Mouse (Mus musculus) heart, embryonic 13.5 days (tissue): ENCODE data around the gene Olfr552. TPM values are rescaled to one million over a fixed set of nuclear protein-coding genes. Genes with fewer than 3 reads are reported as not detected.
"Not testable (repeated sequence)": the region's sequence is repeated elsewhere in the genome, so short reads cannot be mapped to it uniquely, and the experiment has no call there.

Experiments used
- ATAC-seq: fragments of 200-750 bp; cut with Nextera tagmentation; 2 replicates; pipeline ENCODE4 v1.8.0; 2017; ENCODE audit warnings: moderate TSS enrichment; ENCODE audit not compliant: insufficient number of reproducible peaks, low FRiP score, low TSS enrichment; ENCODE audit errors: extremely low read depth
- H3K27ac ChIP-seq: fragments of 300-500 bp; sonication (generic); replicated peaks from 2 replicates; pipeline ENCODE4 v1.5.1; 2015; ENCODE audit warnings: moderate library complexity, mild to moderate bottlenecking, inconsistent platforms
- H3K27me3 ChIP-seq: fragments of 300-500 bp; sonication (generic); replicated peaks from 2 replicates; pipeline ENCODE4 v1.6.1; 2015; ENCODE audit warnings: mild to moderate bottlenecking, inconsistent platforms
- H3K36me3 ChIP-seq: fragments of 300-500 bp; sonication (generic); 2 replicates; pipeline ENCODE4 v1.6.1; 2015; ENCODE audit warnings: mild to moderate bottlenecking, inconsistent platforms
- H3K4me1 ChIP-seq: fragments of 300-500 bp; sonication (generic); 2 replicates; pipeline ENCODE4 v1.6.1; 2015; ENCODE audit warnings: inconsistent platforms
- H3K4me2 ChIP-seq: fragments of 300-500 bp; sonication (generic); 2 replicates; pipeline ENCODE4 v1.6.1; 2015; ENCODE audit warnings: inconsistent platforms, mild to moderate bottlenecking, moderate library complexity
- H3K4me3 ChIP-seq: fragments of 300-500 bp; sonication (generic); 2 replicates; pipeline ENCODE4 v1.5.1; 2015; ENCODE audit warnings: moderate library complexity, mild to moderate bottlenecking, inconsistent platforms
- H3K9ac ChIP-seq: fragments of 300-500 bp; sonication (generic); 2 replicates; pipeline ENCODE4 v1.6.1; 2015; ENCODE audit warnings: inconsistent platforms, mild to moderate bottlenecking, moderate library complexity
- H3K9me3 ChIP-seq: fragments of 300-500 bp; sonication (generic); 2 replicates; pipeline ENCODE4 v1.6.1; 2016; ENCODE audit warnings: inconsistent platforms
- WGBS: fragments of 180-500 bp; shearing (Covaris S2); methylation state at CpG from one replicate; pipeline ENCODE4 v1.1.7; 2015; ENCODE audit warnings: mixed read lengths; 5-methylcytosine and 5-hydroxymethylcytosine counted together
- polyA plus RNA-seq: library from polyadenylated mRNA; unstranded; fragments of >200 nt; fragmentation: Nextera tagmentation; extraction: Ambion mirVana; gene quantifications from 2 replicates; pipeline ENCODE4 v1.2.1, GENCODE M21; 2015

Olfr552 gene
- polyA plus RNA-seq, 1 experiment from 2014 or later, result not detected

DNA sequence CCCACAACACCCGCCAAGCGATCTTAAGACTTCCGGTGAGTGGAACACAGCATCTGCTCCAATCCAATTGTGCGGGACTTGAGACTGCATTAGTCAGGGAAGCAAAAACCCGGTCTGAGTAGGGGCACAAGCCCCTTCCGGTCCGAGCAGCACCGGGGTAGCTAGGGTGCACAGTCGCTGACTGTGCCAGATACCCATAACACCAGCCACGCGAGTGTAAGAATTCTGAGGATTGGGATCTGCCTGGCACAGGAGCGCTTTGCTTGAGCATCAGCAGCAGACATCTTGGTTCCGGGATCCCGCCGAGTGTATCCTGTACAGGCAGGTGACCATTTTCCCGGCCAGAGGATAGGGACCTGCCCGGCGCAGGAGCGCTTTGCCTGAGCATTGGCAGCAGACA lies 22.8 kb downstream of the Olfr552 start:
- ATAC-seq, H3K9ac ChIP-seq, H3K27ac ChIP-seq, H3K4me2 ChIP-seq, H3K4me1 ChIP-seq, H3K36me3 ChIP-seq, H3K27me3 ChIP-seq, H3K9me3 ChIP-seq, H3K4me3 ChIP-seq: not testable (repeated sequence)
- WGBS, result 73% methylated on average over 19 of the region's 19 CpGs

- Histone ChIP-seq H3K4me2 (no peak overlapping the region), H3K9ac (no peak overlapping the region), H3K4me1 (no peaks in the 10 kb centered on the region), H3K4me3 (no peak overlapping the region), H3K36me3 (no peaks in the 10 kb centered on the region), H3K27me3 (no peaks in the 10 kb centered on the region), H3K27ac (no peak overlapping the region), H3K9me3 (no peaks in the 10 kb centered on the region)
- 30% methylated on average over 3 of the region's 3 CpGs for WGBS
- no peak for ATAC-seq
Observed at GRCm38 (mm10) chr7:102636665-102637064, 39.1 kb downstream of the Olfr552 start.

GRCm38 (mm10) chr7:102638132-102638531 lies 40.6 kb downstream of the Olfr552 start, which contains the start of gene Olfr554:
Gene Olfr554 (plus strand): TSS chr7:102638432.
- H3K4me1 ChIP-seq, result no peaks in the 10 kb centered on the region
- H3K36me3 ChIP-seq, result no peaks in the 10 kb centered on the region
- H3K9me3 ChIP-seq, result no peaks in the 10 kb centered on the region
- no peak for ATAC-seq
- H3K4me3 ChIP-seq, result no peak within 1 kb of the TSS
- H3K9ac ChIP-seq, result no peak within 1 kb of the TSS
- H3K27me3 ChIP-seq, result no peaks in the 10 kb centered on the region
- no peak within 1 kb of the TSS for H3K27ac ChIP-seq
- no peak within 1 kb of the TSS for H3K4me2 ChIP-seq
- WGBS, result 73% methylated on average over 1 of the region's 1 CpGs

DNA sequence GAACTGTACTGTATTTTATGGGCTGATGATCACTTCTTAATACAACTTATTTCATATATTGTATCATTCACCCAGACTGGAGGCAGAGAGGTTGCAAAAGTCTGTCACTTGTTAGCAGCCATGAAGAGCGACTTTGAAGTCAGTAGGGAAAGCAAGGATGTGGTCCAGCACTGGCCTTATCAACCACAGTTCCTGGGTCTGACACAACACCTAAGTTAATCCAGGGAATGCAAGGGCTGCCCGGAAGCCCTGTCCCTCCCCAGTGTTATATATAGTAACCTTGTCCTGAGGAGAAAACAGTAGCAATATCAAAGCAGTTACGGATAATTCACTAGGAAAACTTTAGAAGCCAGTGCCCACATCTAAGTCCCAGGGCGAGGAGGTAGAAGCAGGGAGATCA lies 47.4 kb downstream of the Olfr552 start:
- not testable (repeated sequence) for H3K4me1 ChIP-seq, ATAC-seq, H3K27me3 ChIP-seq, H3K4me3 ChIP-seq, H3K9ac ChIP-seq, H3K27ac ChIP-seq, H3K9me3 ChIP-seq, H3K4me2 ChIP-seq, H3K36me3 ChIP-seq
- WGBS, result 20% methylated on average over 3 of the region's 4 CpGs

Other genes with a start within 250 kb of the Olfr552 start
- gene Rrm1, start 156.1 kb upstream of the Olfr552 start, polyA plus RNA-seq, result 126 and 130 TPM in 2 replicates
- 0.36 TPM in 1 of 2 replicates, not detected in the other for gene Olfr543, start 116.1 kb upstream of the Olfr552 start, polyA plus RNA-seq
- not detected in 2 replicates for gene Olfr544, start 109.5 kb upstream of the Olfr552 start, polyA plus RNA-seq
- 0.04 and 0.13 TPM in 2 replicates for gene Olfr545, start 98.2 kb upstream of the Olfr552 start, polyA plus RNA-seq
- not detected in 2 replicates for gene Olfr547, start 63.0 kb upstream of the Olfr552 start, polyA plus RNA-seq
- not detected in 2 replicates for gene Olfr548-ps1, start 56.9 kb upstream of the Olfr552 start, polyA plus RNA-seq
- not detected in 2 replicates for gene Olfr549, start 47.9 kb upstream of the Olfr552 start, polyA plus RNA-seq
- gene Trim21, start 32.3 kb upstream of the Olfr552 start, polyA plus RNA-seq, result 0.51 and 0.64 TPM in 2 replicates
- gene Olfr550, start 26.3 kb upstream of the Olfr552 start, polyA plus RNA-seq, result not detected in 2 replicates
- gene Olfr551, start 5.9 kb upstream of the Olfr552 start, polyA plus RNA-seq, result not detected in 2 replicates
- not detected in 2 replicates for gene Olfr553, start 20.4 kb downstream of the Olfr552 start, polyA plus RNA-seq
- not detected in 2 replicates for gene Olfr554, start 40.7 kb downstream of the Olfr552 start, polyA plus RNA-seq
- not detected in 2 replicates for gene Olfr555, start 61.1 kb downstream of the Olfr552 start, polyA plus RNA-seq
- not detected in 2 replicates for gene Olfr556, start 67.1 kb downstream of the Olfr552 start, polyA plus RNA-seq
- gene Trim68, start 89.6 kb downstream of the Olfr552 start, polyA plus RNA-seq, result 11.3 and 12.1 TPM in 2 replicates
- gene Olfr557, start 98.1 kb downstream of the Olfr552 start, polyA plus RNA-seq, result not detected in 2 replicates
- 0.05 TPM in 1 of 2 replicates, not detected in the other for gene Olfr558, start 104.4 kb downstream of the Olfr552 start, polyA plus RNA-seq
- not detected in 2 replicates for gene Olfr33, start 121.3 kb downstream of the Olfr552 start, polyA plus RNA-seq
- not detected in 2 replicates for gene Olfr559, start 129.7 kb downstream of the Olfr552 start, polyA plus RNA-seq
- gene Olfr560, start 161.6 kb downstream of the Olfr552 start, polyA plus RNA-seq, result not detected in 2 replicates
- gene Olfr78, start 161.7 kb downstream of the Olfr552 start, polyA plus RNA-seq, result 0.16 TPM in 1 of 2 replicates, not detected in the other
- gene Olfr561, start 173.5 kb downstream of the Olfr552 start, polyA plus RNA-seq, result not detected in 2 replicates
- not detected in 2 replicates for gene Olfr564, start 205.7 kb downstream of the Olfr552 start, polyA plus RNA-seq